Mouse (Mus musculus): ENCODE results near the gene Gm9918. TPM values are rescaled to one million over a fixed set of nuclear protein-coding genes. Genes with fewer than 3 reads are reported as not detected.
A peak's percentile ranks its signal among the peaks of the same experiment; 100 is the strongest.

The Gm9918 gene
- polyA plus RNA-seq, 1 experiment from 2014 or later: not detected

GRCm38 (mm10) chr15:102238543-102239259, 31.7 kb upstream of the Gm9918 start:
- no peak overlapping the region for H3K27ac ChIP-seq (replicated peaks)
- H3K9ac ChIP-seq: no peak overlapping the region
- H3K4me2 ChIP-seq: no peak overlapping the region
- no peaks in the 10 kb centered on the region for H3K9me3 ChIP-seq
- peaks cover 24% of the 10 kb centered on the region for H3K4me1 ChIP-seq
- H3K36me3 ChIP-seq: peaks cover 21% of the 10 kb centered on the region
- WGBS: 75% methylated on average over 14 of the region's 14 CpGs
- no peak overlapping the region for H3K4me3 ChIP-seq
- no peak for ATAC-seq (ENCODE audit: extremely low read depth, insufficient number of reproducible peaks, low FRiP score, low TSS enrichment)
- peaks cover 38% of the 10 kb centered on the region for H3K27me3 ChIP-seq (replicated peaks)

GRCm38 (mm10) chr15:102239260-102239590, 31.1 kb upstream of the Gm9918 start:
- H3K9me3 ChIP-seq: no peaks in the 10 kb centered on the region
- whole genome bisulfite sequencing: 13% methylated on average over 9 of the region's 9 CpGs
- H3K36me3 ChIP-seq: peaks cover 21% of the 10 kb centered on the region
- no peak overlapping the region for H3K27ac ChIP-seq (replicated peaks)
- H3K4me2 ChIP-seq: no peak overlapping the region
- H3K9ac ChIP-seq: no peak overlapping the region
- ATAC-seq (ENCODE audit: extremely low read depth, insufficient number of reproducible peaks, low FRiP score, low TSS enrichment): no peak
- no peak overlapping the region for H3K4me3 ChIP-seq
- peaks cover 43% of the 10 kb centered on the region for H3K27me3 ChIP-seq (replicated peaks)
- H3K4me1 ChIP-seq: peaks cover 29% of the 10 kb centered on the region

GRCm38 (mm10) chr15:102239851-102240250, 30.5 kb upstream of the Gm9918 start:
- no peak for ATAC-seq (ENCODE audit: extremely low read depth, insufficient number of reproducible peaks, low FRiP score, low TSS enrichment)
- no peaks in the 10 kb centered on the region for H3K9me3 ChIP-seq
- peaks cover 50% of the 10 kb centered on the region for H3K27me3 ChIP-seq (replicated peaks)
- H3K4me2 ChIP-seq: no peak overlapping the region
- no peak overlapping the region for H3K27ac ChIP-seq (replicated peaks)
- peaks cover 21% of the 10 kb centered on the region for H3K36me3 ChIP-seq
- WGBS: 63% methylated on average over 11 of the region's 11 CpGs
- no peak overlapping the region for H3K4me3 ChIP-seq
- no peak overlapping the region for H3K9ac ChIP-seq
- peaks cover 35% of the 10 kb centered on the region for H3K4me1 ChIP-seq

- Histone ChIP-seq H3K4me2 (no peak overlapping the region), H3K9me3 (no peaks in the 10 kb centered on the region), H3K4me1 (peaks cover 37% of the 10 kb centered on the region), H3K27ac (replicated peaks) (0 out of 2 replicates have a peak overlapping the region, but pooled peaks have one; percentile 39), H3K4me3 (no peak overlapping the region), H3K27me3 (replicated peaks) (peaks cover 57% of the 10 kb centered on the region), H3K9ac (peak overlapping the region; percentile 10; the same call in 1 of the 2 replicates), H3K36me3 (peaks cover 21% of the 10 kb centered on the region)
- no peak; the same call in 1 of the 2 replicates for ATAC-seq (ENCODE audit: extremely low read depth, insufficient number of reproducible peaks, low FRiP score, low TSS enrichment)
- 63% methylated on average over 4 of the region's 4 CpGs for WGBS
These were observed 29.8 kb upstream of the Gm9918 start for GRCm38 (mm10) chr15:102240607-102241006.

GRCm38 (mm10) chr15:102242404-102243228, 27.7 kb upstream of the Gm9918 start:
- peaks cover 7% of the 10 kb centered on the region; the same call in 1 of the 2 replicates for H3K36me3 ChIP-seq
- no peaks in the 10 kb centered on the region for H3K9me3 ChIP-seq
- 40% methylated on average over 12 of the region's 12 CpGs for WGBS
- H3K9ac ChIP-seq: no peak overlapping the region
- peaks cover 64% of the 10 kb centered on the region for H3K27me3 ChIP-seq (replicated peaks)
- peaks cover 40% of the 10 kb centered on the region for H3K4me1 ChIP-seq
- H3K4me3 ChIP-seq: no peak overlapping the region
- peak overlapping the region; percentile 96; the same call in 1 of the 2 replicates for H3K4me2 ChIP-seq
- H3K27ac ChIP-seq (replicated peaks): no peak overlapping the region
- ATAC-seq (ENCODE audit: extremely low read depth, insufficient number of reproducible peaks, low FRiP score, low TSS enrichment): no peak

GRCm38 (mm10) chr15:102243229-102244190, 26.9 kb upstream of the Gm9918 start:
- H3K4me2 ChIP-seq: peak overlapping the region; percentile 96
- ATAC-seq (ENCODE audit: extremely low read depth, insufficient number of reproducible peaks, low FRiP score, low TSS enrichment): no peak
- peaks cover 48% of the 10 kb centered on the region for H3K4me1 ChIP-seq
- H3K9me3 ChIP-seq: no peaks in the 10 kb centered on the region
- peak overlapping the region; percentile 48; the same call in 1 of the 2 replicates for H3K27ac ChIP-seq (replicated peaks)
- peaks cover 71% of the 10 kb centered on the region for H3K27me3 ChIP-seq (replicated peaks)
- H3K36me3 ChIP-seq: 0 out of 2 replicates have a peak, but pooled peaks cover 2% of the 10 kb centered on the region
- H3K9ac ChIP-seq: peak overlapping the region; percentile 62
- 26% methylated on average over 22 of the region's 22 CpGs for WGBS
- peak overlapping the region; percentile 68 for H3K4me3 ChIP-seq

- 16% methylated on average over 19 of the region's 19 CpGs for WGBS
- Histone ChIP-seq H3K4me3 (peak overlapping the region; percentile 68), H3K9ac (peak overlapping the region; percentile 84), H3K4me1 (peaks cover 57% of the 10 kb centered on the region), H3K27ac (replicated peaks) (peak overlapping the region; percentile 97; the same call in 1 of the 2 replicates), H3K27me3 (replicated peaks) (peaks cover 81% of the 10 kb centered on the region), H3K36me3 (no peaks in the 10 kb centered on the region), H3K9me3 (no peaks in the 10 kb centered on the region), H3K4me2 (peak overlapping the region; percentile 96)
- no peak for ATAC-seq (ENCODE audit: extremely low read depth, insufficient number of reproducible peaks, low FRiP score, low TSS enrichment)
These were observed 25.8 kb upstream of the Gm9918 start for GRCm38 (mm10) chr15:102244306-102245191.

GRCm38 (mm10) chr15:102245461-102245881, 24.9 kb upstream of the Gm9918 start:
- peak overlapping the region; percentile 96 for H3K4me2 ChIP-seq
- ATAC-seq (ENCODE audit: extremely low read depth, insufficient number of reproducible peaks, low FRiP score, low TSS enrichment): no peak
- no peaks in the 10 kb centered on the region for H3K36me3 ChIP-seq
- no peaks in the 10 kb centered on the region for H3K9me3 ChIP-seq
- peaks cover 84% of the 10 kb centered on the region for H3K27me3 ChIP-seq (replicated peaks)
- WGBS: 8% methylated on average over 14 of the region's 14 CpGs
- peak overlapping the region; percentile 84 for H3K9ac ChIP-seq
- peaks cover 64% of the 10 kb centered on the region for H3K4me1 ChIP-seq
- H3K4me3 ChIP-seq: peak overlapping the region; percentile 68
- H3K27ac ChIP-seq (replicated peaks): peak overlapping the region; percentile 97

- H3K27ac ChIP-seq (replicated peaks): peak overlapping the region; percentile 97
- H3K4me3 ChIP-seq: peak overlapping the region; percentile 68
- H3K9me3 ChIP-seq: no peaks in the 10 kb centered on the region
- ATAC-seq (ENCODE audit: extremely low read depth, insufficient number of reproducible peaks, low FRiP score, low TSS enrichment): peak; percentile 33; the same call in 1 of the 2 replicates
- peak overlapping the region; percentile 84 for H3K9ac ChIP-seq
- peaks cover 84% of the 10 kb centered on the region for H3K27me3 ChIP-seq (replicated peaks)
- peaks cover 64% of the 10 kb centered on the region for H3K4me1 ChIP-seq
- H3K36me3 ChIP-seq: 0 out of 2 replicates have a peak, but pooled peaks cover under 1% of the 10 kb centered on the region
- WGBS: under 1% methylated on average over 41 of the region's 44 CpGs
- H3K4me2 ChIP-seq: peak overlapping the region; percentile 96
These were observed 24.2 kb upstream of the Gm9918 start for GRCm38 (mm10) chr15:102245891-102246741.

Data from heart, embryonic 13.5 days (tissue).